ENCODE assay signal across 24 mouse cellular contexts in genomic region chr5:38493890-38494289, GRCm38 (mm10). TPM values are rescaled to one million over a fixed set of nuclear protein-coding genes. Genes with fewer than 3 reads are reported as not detected.
DNase-seq lines count a peak whose midpoint lies in the region; ATAC-seq lines count a peak whose summit lies in the region.
"Had no signal": no experiment of that assay in that cellular context is flagged by ENCODE, and none has a peak within 500 bp of the region (broad histone marks: within the 10 kb centered on the region; RNA-seq: fewer than 3 reads in every experiment).

No protein-coding gene starts in this region.

- no peak overlapping the region for H3K9ac ChIP-seq in intestine, embryonic 15.5 days
- H3K9ac ChIP-seq: embryonic facial prominence, embryonic 12.5 days; forebrain, postnatal 0 days; hindbrain, embryonic 14.5 days; limb, embryonic 12.5 days; liver, embryonic 12.5 days; lung, embryonic 14.5 days; midbrain, embryonic 15.5 days; neural tube, embryonic 13.5 days had no signal

- H3K4me2 ChIP-seq in intestine, embryonic 15.5 days (replicated peaks), result no peak overlapping the region
- H3K4me2 ChIP-seq: embryonic facial prominence, embryonic 12.5 days; hindbrain, embryonic 14.5 days; limb, embryonic 12.5 days; liver, embryonic 12.5 days; lung, embryonic 14.5 days; midbrain, embryonic 15.5 days; neural tube, embryonic 13.5 days had no signal

- DNase-seq in 416B (ENCODE audit: low read depth) (peak; percentile 86), ZHBTc4 (ENCODE audit: low read depth, low spot score) (peak; percentile 71), adipocyte (ENCODE audit: low spot score) (no peak)
- peak; percentile 34 for DNase-seq in CD4-positive helper T cell, adult 2 months (ENCODE audit: low read depth, low spot score)
- peak; percentile 33 to 36 for DNase-seq in lung, postnatal 4 days
- DNase-seq in retina, embryonic 14.5 days (ENCODE audit: low spot score), result no peak
- no peak for DNase-seq in right cerebral cortex, postnatal 25 days
- DNase-seq: adrenal gland, adult 8-10 months; cerebellum, adult 18-20 months; cerebellum, postnatal 14 days; forebrain, postnatal 0 days; gastrocnemius, postnatal 25 days; heart, adult 2 months; kidney, adult 8-10 months; kidney, postnatal 14 days; lung, embryonic 14.5 days had no signal

- no peaks in the 10 kb centered on the region for H3K9me3 ChIP-seq in intestine, embryonic 15.5 days
- H3K9me3 ChIP-seq: embryonic facial prominence, embryonic 12.5 days; limb, embryonic 12.5 days; liver, embryonic 12.5 days; midbrain, embryonic 15.5 days; neural tube, embryonic 13.5 days had no signal

- no peaks in the 10 kb centered on the region for H3K4me1 ChIP-seq in intestine, embryonic 15.5 days (replicated peaks)
- H3K4me1 ChIP-seq: embryonic facial prominence, embryonic 12.5 days; limb, embryonic 12.5 days; midbrain, embryonic 15.5 days; neural tube, embryonic 13.5 days had no signal

- no peak overlapping the region for H3K4me3 ChIP-seq in intestine, embryonic 15.5 days (replicated peaks)
- H3K4me3 ChIP-seq: embryonic facial prominence, embryonic 12.5 days; heart, adult 2 months; limb, embryonic 12.5 days; liver, embryonic 12.5 days; midbrain, embryonic 15.5 days; myocyte; neural tube, embryonic 13.5 days had no signal

- no peak for ATAC-seq in intestine, embryonic 15.5 days
- ATAC-seq: forebrain, postnatal 0 days; liver, embryonic 12.5 days; midbrain, embryonic 15.5 days had no signal

- no peaks in the 10 kb centered on the region for H3K27me3 ChIP-seq in intestine, embryonic 15.5 days (replicated peaks)
- H3K27me3 ChIP-seq: embryonic facial prominence, embryonic 12.5 days; limb, embryonic 12.5 days; midbrain, embryonic 15.5 days; neural tube, embryonic 13.5 days had no signal

- H3K27ac ChIP-seq in intestine, embryonic 15.5 days, result no peak overlapping the region
- H3K27ac ChIP-seq: embryonic facial prominence, embryonic 12.5 days; heart, adult 2 months; hindbrain, embryonic 14.5 days; limb, embryonic 12.5 days; liver, embryonic 12.5 days; midbrain, embryonic 15.5 days; neural tube, embryonic 13.5 days had no signal

- H3K36me3 ChIP-seq in intestine, embryonic 15.5 days, result no peaks in the 10 kb centered on the region
- H3K36me3 ChIP-seq: embryonic facial prominence, embryonic 12.5 days; limb, embryonic 12.5 days; liver, embryonic 12.5 days; midbrain, embryonic 15.5 days; neural tube, embryonic 13.5 days had no signal

- WGBS in intestine, embryonic 15.5 days, result 80% methylated on average over 6 of the region's 6 CpGs

RNA-seq across cellular contexts. Expression of gene Slc2a9, which starts 9.1 kb away (rescaled TPM):
- 1.6 and 1.8 TPM in 2 replicates for polyA plus RNA-seq in intestine, embryonic 15.5 days (2015; fragmentation: Nextera tagmentation; extraction: Ambion mirVana)

Comparison
In these comparisons a context has a peak if more than half of its experiments do, and no peak if none do; other contexts are left out.
1. DNase-seq: peak in 416B (single experiment), CD4-positive helper T cell, adult 2 months (single experiment), ZHBTc4 (single experiment) and lung, postnatal 4 days (2 of 2); none in adipocyte (single experiment), retina, embryonic 14.5 days (single experiment) and right cerebral cortex, postnatal 25 days (single experiment).